Mouse (Mus musculus) inflammation-experienced regulatory T-cells, adult 6 months (primary cell): ENCODE measurements around the gene Kdm4d. TPM values are rescaled to one million over a fixed set of nuclear protein-coding genes. Genes with fewer than 3 reads are reported as not detected.
"Not testable (repeated sequence)": the region's sequence is repeated elsewhere in the genome, so short reads cannot be mapped to it uniquely, and the experiment has no call there.

Source experiments
- ATAC-seq: one replicate; pipeline ENCODE4 v1.8.0; 2017
- polyA plus RNA-seq, 3 experiments: library from polyadenylated mRNA; unstranded; fragments of 100-300 nt; shearing (Covaris generic); gene quantifications; one replicate each; pipeline ENCODE4 v1.2.1; 2017

Kdm4d gene
- polyA plus RNA-seq, 3 experiments from 2014 or later: 1.9 to 3.5 (median 2.7) TPM

DNA sequence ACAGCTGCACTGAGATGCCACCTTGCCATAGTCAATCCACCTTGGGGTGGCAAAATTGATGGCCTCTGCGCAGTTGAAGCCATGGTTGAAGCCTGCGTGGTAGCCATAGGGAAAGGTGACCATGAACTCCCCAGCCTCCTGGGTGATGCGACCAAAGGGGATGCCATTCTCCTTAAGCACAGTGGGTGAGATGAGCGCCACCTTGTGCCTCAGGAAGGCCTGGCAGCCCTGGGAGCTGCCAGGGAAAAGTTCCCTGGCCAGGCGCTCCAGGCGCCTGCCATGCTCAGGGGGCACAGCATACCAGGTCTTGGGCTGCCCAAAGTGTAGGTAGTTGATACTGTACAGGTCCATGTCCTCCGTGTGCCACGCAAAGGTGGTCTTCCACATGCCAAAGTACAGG is 49.2 kb downstream of the Kdm4d start:
- ATAC-seq: not testable (repeated sequence)

DNA sequence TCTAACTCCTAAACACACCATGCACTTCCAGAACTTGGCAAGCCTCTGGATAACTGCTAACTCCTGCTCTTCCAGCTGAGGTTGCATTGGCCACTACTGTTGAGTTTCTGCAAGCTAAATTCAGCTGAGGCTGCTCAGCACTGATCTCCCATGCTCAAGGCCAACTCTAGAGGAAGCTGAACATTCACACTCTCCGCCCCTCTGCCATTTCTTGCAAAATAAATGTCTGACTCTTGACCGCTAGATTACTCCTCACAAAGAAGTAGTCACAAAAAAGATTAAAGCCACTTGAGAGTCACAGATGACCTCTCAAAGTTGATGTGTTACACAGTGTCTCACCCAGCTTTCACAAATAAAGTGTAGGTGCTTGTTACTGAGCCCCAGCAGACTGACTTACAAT is 53.2 kb downstream of the Kdm4d start:
- ATAC-seq: not testable (repeated sequence)

DNA sequence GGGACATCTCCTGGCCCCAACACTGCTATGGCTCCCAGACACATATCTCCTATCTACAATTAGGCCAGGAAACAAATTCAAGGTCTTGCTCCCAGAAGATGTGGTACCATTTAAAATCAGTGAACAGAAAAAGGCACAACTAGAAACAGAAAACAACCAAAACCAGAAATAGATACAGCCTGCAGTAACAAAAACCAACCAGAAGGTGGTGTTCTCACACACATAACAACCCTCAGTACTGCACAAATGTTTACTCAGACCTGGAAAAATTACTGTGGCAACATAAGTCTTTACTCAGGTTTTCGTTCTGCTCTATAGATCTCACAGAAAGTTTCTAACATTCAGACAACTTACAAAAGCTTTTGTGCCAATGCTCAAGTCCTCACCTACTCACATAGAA is 59.9 kb downstream of the Kdm4d start:
- no peak for ATAC-seq

DNA sequence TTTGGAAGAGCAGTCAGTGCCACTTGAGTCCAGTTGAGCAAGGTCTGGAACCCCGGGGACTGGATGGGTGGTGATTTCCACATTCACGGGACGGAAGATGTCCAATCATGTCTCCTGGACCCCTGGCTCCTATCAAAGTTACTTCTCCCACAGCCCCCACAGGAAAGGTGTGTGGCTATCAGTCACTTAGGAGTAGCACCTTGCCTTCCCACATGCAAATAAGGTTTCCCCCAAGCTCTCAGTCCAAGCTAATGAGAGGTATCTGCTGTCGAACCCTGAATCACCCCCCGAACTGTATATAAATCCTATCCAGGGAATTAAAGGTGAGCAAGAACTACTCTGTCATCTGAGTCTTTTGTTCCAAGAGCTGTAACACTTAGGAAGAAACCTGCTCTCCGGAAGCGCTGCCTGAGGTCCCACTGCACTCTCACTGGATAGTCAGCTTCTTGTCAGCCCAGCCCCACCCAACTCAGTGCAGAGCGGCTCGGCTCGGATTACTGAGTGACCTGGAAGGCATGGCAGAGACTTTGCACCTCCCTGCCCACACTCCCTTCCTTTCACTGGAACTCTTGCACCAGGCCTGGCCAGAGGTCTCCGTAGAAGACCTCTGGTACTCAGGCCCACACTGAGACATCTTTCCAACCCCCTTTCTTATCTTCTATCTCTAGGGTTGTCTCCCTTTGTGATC is 66.9 kb downstream of the Kdm4d start:
- ATAC-seq: no peak

Other genes with a start within 250 kb of the Kdm4d start
- gene Sesn3, start 225.4 kb downstream of the Kdm4d start, polyA plus RNA-seq: 10 to 100 TPM; 15.5 to 29.8 (median 28.9) TPM
- gene Endod1, start 119.0 kb downstream of the Kdm4d start, polyA plus RNA-seq: 10 to 100 TPM; 29.2 to 38.6 (median 31.3) TPM
- gene Cwc15, start 135 bp upstream of the Kdm4d start, polyA plus RNA-seq: 100 to 1,000 TPM; 193 to 283 (median 194) TPM
- gene Amotl1, start 144.6 kb upstream of the Kdm4d start, polyA plus RNA-seq: under 1 TPM in 2 of 3 experiments, not detected in 1; 0.04 to 0.72 TPM
- under 1 TPM; 0.21 to 0.45 (median 0.28) TPM for gene Piwil4, start 240.3 kb upstream of the Kdm4d start, polyA plus RNA-seq